Mouse (Mus musculus) lung, postnatal 0 days (tissue): Measurements from ENCODE around the gene Usp3.
A peak's percentile ranks its signal among the peaks of the same experiment; 100 is the strongest.

Experiments used
- CTCF ChIP-seq: IDR thresholded peaks from 2 replicates; pipeline ENCODE4 v1.5.1; 2016; ENCODE audit warnings: antibody characterized with exemption, mild to moderate bottlenecking
- EP300 ChIP-seq: IDR thresholded peaks from 2 replicates; pipeline ENCODE4 v1.6.1; 2016; ENCODE audit warnings: antibody characterized with exemption, mild to moderate bottlenecking, control low read depth

DNA sequence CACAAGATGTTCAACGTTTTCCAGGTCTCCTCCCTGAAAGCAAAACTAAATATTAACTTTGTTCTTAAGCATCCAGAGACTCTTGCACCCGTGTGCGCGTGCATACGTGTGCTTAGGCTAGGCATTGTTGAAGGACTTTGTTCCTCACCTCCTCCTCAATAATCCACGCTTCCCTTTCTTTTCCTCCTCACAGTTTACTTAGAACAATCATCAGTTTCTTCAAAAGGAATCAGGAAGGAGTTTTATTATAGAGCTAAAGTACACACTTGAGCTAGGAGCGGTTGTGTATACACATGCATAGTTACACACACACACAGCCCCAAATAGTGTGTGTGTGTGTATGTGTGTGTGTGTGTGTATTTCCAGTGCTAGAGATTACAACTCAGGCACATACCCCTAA lies 20.7 kb upstream of the Usp3 start:
- no peak for TF ChIP-seq CTCF
- peak; percentile 55; the same call in 1 of the 2 replicates for TF ChIP-seq EP300
